Mouse (Mus musculus) embryonic facial prominence, embryonic 11.5 days (tissue): ENCODE data around the gene Slc9b1. TPM values are rescaled to one million over a fixed set of nuclear protein-coding genes. Genes with fewer than 3 reads are reported as not detected.
A peak's percentile ranks its signal among the peaks of the same experiment; 100 is the strongest.

Experiments
- ATAC-seq: fragments of 200-750 bp; cut with Nextera tagmentation; replicated peaks from 2 replicates; pipeline ENCODE4 v1.8.0; 2017; ENCODE audit warnings: low read depth; ENCODE audit not compliant: insufficient number of reproducible peaks, low FRiP score, low TSS enrichment
- DNase-seq: peaks from one replicate; pipeline ENCODE4 v3.0.0-alpha.2; 2015; ENCODE audit warnings: low spot score
- H3K27ac ChIP-seq: fragments of 300-500 bp; sonication (generic); replicated peaks from 2 replicates; pipeline ENCODE4 v1.5.1; 2014; ENCODE audit warnings: mild to moderate bottlenecking, low read depth, low read length, control low read depth
- H3K27me3 ChIP-seq: fragments of 300-500 bp; sonication (generic); 2 replicates; pipeline ENCODE4 v1.6.1; 2014; ENCODE audit warnings: mild to moderate bottlenecking, low read length, moderate library complexity, mixed read lengths; ENCODE audit not compliant: control insufficient read depth, insufficient read depth
- H3K36me3 ChIP-seq: fragments of 300-500 bp; sonication (generic); replicated peaks from 2 replicates; pipeline ENCODE4 v1.6.1; 2014; ENCODE audit warnings: low read depth, mild to moderate bottlenecking, low read length, moderate library complexity, mixed read lengths; ENCODE audit not compliant: control insufficient read depth, insufficient read depth
- H3K4me1 ChIP-seq: fragments of 300-500 bp; sonication (generic); 2 replicates; pipeline ENCODE4 v1.6.1; 2014; ENCODE audit warnings: low read length, mixed read lengths; ENCODE audit not compliant: control insufficient read depth, insufficient read depth
- H3K4me2 ChIP-seq: fragments of 300-500 bp; sonication (generic); 2 replicates; pipeline ENCODE4 v1.6.1; 2014; ENCODE audit warnings: low read depth, mild to moderate bottlenecking, control low read depth, low read length, moderate library complexity
- H3K4me3 ChIP-seq: fragments of 300-500 bp; sonication (generic); 2 replicates; pipeline ENCODE4 v1.5.1; 2014; ENCODE audit warnings: low read depth, low read length, control low read depth
- H3K9ac ChIP-seq: fragments of 300-500 bp; sonication (generic); replicated peaks from 2 replicates; pipeline ENCODE4 v1.6.1; 2014; ENCODE audit warnings: mild to moderate bottlenecking, control low read depth, low read length
- H3K9me3 ChIP-seq: fragments of 300-500 bp; sonication (generic); replicated peaks from 2 replicates; pipeline ENCODE4 v1.6.1; 2016; ENCODE audit warnings: mild to moderate bottlenecking, low read length, inconsistent platforms, mixed read lengths; ENCODE audit not compliant: control insufficient read depth
- WGBS: fragments of 180-500 bp; shearing (Covaris S2); extraction: QIAGEN DNeasy Blood & Tissue Kit; methylation state at CpG from one replicate; pipeline ENCODE4 v1.1.7; 2014; 5-methylcytosine and 5-hydroxymethylcytosine counted together
- polyA plus RNA-seq: library from polyadenylated mRNA; unstranded; fragments of >200 nt; fragmentation: Nextera tagmentation; extraction: Ambion mirVana; gene quantifications from 2 replicates; pipeline ENCODE4 v1.2.1, GENCODE M21; 2014

The Slc9b1 gene
- polyA plus RNA-seq, 1 experiment from 2014 or later, result 0.63 TPM

- no peaks in the 10 kb centered on the region for H3K36me3 ChIP-seq
- 51% methylated on average over 2 of the region's 2 CpGs for WGBS
- peak; percentile 70 for ATAC-seq
Observed at GRCm38 (mm10) chr3:135314811-135315210, 33.0 kb upstream of the Slc9b1 start.

GRCm38 (mm10) chr3:135315720-135316425, 32.0 kb upstream of the Slc9b1 start:
- Histone ChIP-seq H3K4me3 (no peak overlapping the region), H3K4me2 (no peak overlapping the region), H3K9me3 (no peaks in the 10 kb centered on the region), H3K9ac (no peak overlapping the region), H3K27me3 (no peaks in the 10 kb centered on the region), H3K36me3 (no peaks in the 10 kb centered on the region), H3K4me1 (no peaks in the 10 kb centered on the region), H3K27ac (no peak overlapping the region)
- 87% methylated on average over 9 of the region's 9 CpGs for WGBS
- DNase-seq (no peak), ATAC-seq (no peak)

More at GRCm38 (mm10) chr3:135314811-135315210, 33.0 kb upstream of the Slc9b1 start:
- Histone ChIP-seq H3K9me3 (no peaks in the 10 kb centered on the region), H3K27me3 (no peaks in the 10 kb centered on the region), H3K4me3 (no peak overlapping the region), H3K9ac (no peak overlapping the region), H3K4me1 (no peaks in the 10 kb centered on the region), H3K27ac (no peak overlapping the region), H3K4me2 (no peak overlapping the region)
- peak; percentile 65 for DNase-seq

GRCm38 (mm10) chr3:135318331-135318730, 29.5 kb upstream of the Slc9b1 start:
- H3K4me1 ChIP-seq, result no peaks in the 10 kb centered on the region
- no peak overlapping the region for H3K27ac ChIP-seq
- H3K27me3 ChIP-seq, result no peaks in the 10 kb centered on the region
- no peak overlapping the region for H3K4me3 ChIP-seq
- DNase-seq (no peak), ATAC-seq (no peak)
- 85% methylated on average over 11 of the region's 11 CpGs for WGBS
- H3K4me2 ChIP-seq, result no peak overlapping the region
- no peak overlapping the region for H3K9ac ChIP-seq
- no peaks in the 10 kb centered on the region for H3K36me3 ChIP-seq
- H3K9me3 ChIP-seq, result no peaks in the 10 kb centered on the region

- Histone ChIP-seq H3K27ac (no peak overlapping the region), H3K27me3 (no peaks in the 10 kb centered on the region), H3K36me3 (no peaks in the 10 kb centered on the region), H3K4me3 (no peak overlapping the region), H3K9me3 (no peaks in the 10 kb centered on the region), H3K4me2 (no peak overlapping the region), H3K4me1 (no peaks in the 10 kb centered on the region), H3K9ac (no peak overlapping the region)
- 66% methylated on average over 6 of the region's 6 CpGs for WGBS
- DNase-seq (no peak), ATAC-seq (no peak)
Observed at GRCm38 (mm10) chr3:135324354-135324753, 23.5 kb upstream of the Slc9b1 start.

- 79% methylated on average over 6 of the region's 6 CpGs for WGBS
- Histone ChIP-seq H3K27ac (no peak overlapping the region), H3K36me3 (no peaks in the 10 kb centered on the region), H3K4me2 (no peak overlapping the region), H3K27me3 (no peaks in the 10 kb centered on the region), H3K9ac (no peak overlapping the region), H3K4me1 (no peaks in the 10 kb centered on the region), H3K9me3 (no peaks in the 10 kb centered on the region), H3K4me3 (no peak overlapping the region)
- DNase-seq, result no peak
- ATAC-seq, result no peak
Observed at GRCm38 (mm10) chr3:135327176-135327575, 20.7 kb upstream of the Slc9b1 start.

- Histone ChIP-seq H3K27ac (no peak overlapping the region), H3K27me3 (no peaks in the 10 kb centered on the region), H3K4me1 (no peaks in the 10 kb centered on the region), H3K9ac (no peak overlapping the region), H3K36me3 (no peaks in the 10 kb centered on the region), H3K4me2 (no peak overlapping the region), H3K4me3 (no peak overlapping the region), H3K9me3 (no peaks in the 10 kb centered on the region)
- ATAC-seq, result no peak
- 53% methylated on average over 2 of the region's 2 CpGs for WGBS
- DNase-seq, result no peak
Observed at GRCm38 (mm10) chr3:135327601-135328000, 20.2 kb upstream of the Slc9b1 start.

- Histone ChIP-seq H3K36me3 (no peaks in the 10 kb centered on the region), H3K9ac (no peak overlapping the region)
- no peak for ATAC-seq
Observed at GRCm38 (mm10) chr3:135328560-135328959, 19.3 kb upstream of the Slc9b1 start.

GRCm38 (mm10) chr3:135332691-135333090, 15.1 kb upstream of the Slc9b1 start:
- no peak overlapping the region for H3K4me2 ChIP-seq
- H3K27me3 ChIP-seq, result no peaks in the 10 kb centered on the region
- H3K4me3 ChIP-seq, result no peak overlapping the region
- H3K9me3 ChIP-seq, result no peaks in the 10 kb centered on the region
- no peak overlapping the region for H3K27ac ChIP-seq
- ATAC-seq (no peak), DNase-seq (no peak)
- H3K4me1 ChIP-seq, result no peaks in the 10 kb centered on the region
- no peak overlapping the region for H3K9ac ChIP-seq
- H3K36me3 ChIP-seq, result no peaks in the 10 kb centered on the region

More at GRCm38 (mm10) chr3:135328560-135328959, 19.3 kb upstream of the Slc9b1 start:
- peak; percentile 55 for DNase-seq
- 37% methylated on average over 3 of the region's 3 CpGs for WGBS
- Histone ChIP-seq H3K9me3 (no peaks in the 10 kb centered on the region), H3K4me2 (no peak overlapping the region), H3K27me3 (no peaks in the 10 kb centered on the region), H3K4me1 (no peaks in the 10 kb centered on the region), H3K4me3 (no peak overlapping the region), H3K27ac (no peak overlapping the region)
